Mouse (Mus musculus) lung, adult 2 months (tissue): Measurements from ENCODE around the gene Nutf2-ps1.

Experiments used
- CTCF ChIP-seq: fragments of 200-500 bp; IDR thresholded peaks from 2 replicates; pipeline ENCODE4 v1.5.1; 2011; ENCODE audit warnings: mild to moderate bottlenecking, low read length, control low read depth; ENCODE audit not compliant: insufficient read depth
- POLR2A ChIP-seq: fragments of 200-500 bp; IDR thresholded peaks from 2 replicates; pipeline ENCODE4 v1.6.1; 2011; ENCODE audit warnings: low read depth, mild to moderate bottlenecking, control low read depth, low read length, borderline replicate concordance; ENCODE audit errors: extremely low read depth

GRCm38 (mm10) chr19:53552216-53552786 lies 36.6 kb downstream of the Nutf2-ps1 start:
- TF ChIP-seq CTCF (no peak), POLR2A (no peak)
